Mouse (Mus musculus) heart, postnatal 0 days (tissue): ENCODE results near the gene Zfp60.

Source experiments
- CTCF ChIP-seq: IDR thresholded peaks from 2 replicates; pipeline ENCODE4 v1.5.1; 2016; ENCODE audit warnings: antibody characterized with exemption, control low read depth, low read depth
- EP300 ChIP-seq: IDR thresholded peaks from 2 replicates; pipeline ENCODE4 v1.6.1; 2016; ENCODE audit warnings: antibody characterized with exemption, low read depth

- TF ChIP-seq CTCF: no peak
- TF ChIP-seq EP300: no peak
Observed at GRCm38 (mm10) chr7:27683218-27683617, 48.0 kb upstream of the Zfp60 start.
